ENCODE assay signal across 17 mouse cellular contexts in the genomic region with DNA sequence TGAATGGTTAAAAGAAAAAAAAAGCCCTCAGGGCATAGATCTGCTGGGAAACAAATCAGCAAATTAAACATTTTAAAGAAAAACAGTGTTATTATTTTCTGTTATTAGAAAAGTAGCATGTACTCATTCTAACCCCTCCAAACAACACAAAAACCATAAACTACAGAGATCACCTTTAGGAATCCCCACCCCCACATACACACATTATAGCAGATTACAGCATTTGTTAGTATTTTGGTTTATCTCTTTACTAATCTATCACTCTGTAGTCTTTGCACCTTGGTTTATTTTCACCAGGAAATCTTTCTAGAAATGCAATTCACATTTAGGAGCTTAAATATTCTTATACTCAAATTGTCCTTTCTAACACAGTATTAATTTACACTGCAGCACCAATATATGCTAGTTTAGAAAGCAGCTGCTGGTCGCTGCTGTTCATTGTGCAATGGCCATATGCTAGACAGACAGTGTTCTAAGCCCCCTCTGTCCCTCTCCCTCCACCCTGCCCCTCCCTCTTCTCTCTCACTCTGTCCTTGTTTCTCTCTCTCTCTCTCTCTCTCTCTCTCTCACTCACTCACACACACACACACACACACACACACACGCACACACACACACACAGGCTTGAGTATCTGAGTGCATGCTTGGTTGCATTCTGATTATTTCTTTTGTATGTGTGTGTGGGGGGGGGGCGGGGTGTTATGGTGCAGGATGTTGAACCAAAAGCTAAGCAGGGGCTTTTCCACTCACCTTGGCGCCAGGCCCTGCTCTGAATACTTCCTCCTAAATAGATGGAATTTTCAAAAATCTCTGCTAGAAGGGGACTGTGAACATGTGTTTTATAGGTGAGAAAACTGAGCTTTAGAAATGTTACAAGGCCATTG.
A peak's percentile ranks its signal among the peaks of the same experiment; 100 is the strongest.
DNase-seq lines count a peak whose midpoint lies in the region; ATAC-seq and TF ChIP-seq lines count a peak whose summit lies in the region.
"Had no signal": no experiment of that assay in that cellular context is flagged by ENCODE, and none has a peak within 500 bp of the region (broad histone marks: within the 10 kb centered on the region; RNA-seq: fewer than 3 reads in every experiment).

No protein-coding gene starts in this region.

- peak; percentile 19 for DNase-seq in embryo, embryonic 10.5 days (ENCODE audit: low spot score)
- no peak for DNase-seq in embryo, embryonic 9.5 days (ENCODE audit: extremely low spot score)
- peak; percentile 81 for DNase-seq in brain, embryonic 14.5 days (ENCODE audit: low read depth)
- no peak for DNase-seq in embryonic facial prominence, embryonic 10.5 days (ENCODE audit: low spot score)
- no peak for DNase-seq in frontal cortex, postnatal 14 days (ENCODE audit: low spot score in 2 of 2)
- DNase-seq: cerebellum, adult 9-10 months; gastrocnemius, postnatal 36 days; kidney, adult 9 months; lung, postnatal 10 days; right cerebral cortex, postnatal 25 days had no signal

- no peak for TF ChIP-seq POLR2A in brain, embryonic 14.5 days (IDR thresholded peaks at IDR 0.05; ENCODE audit: borderline replicate concordance, extremely low read depth, insufficient read depth, insufficient read length, poor library complexity, severe bottlenecking)

- ATAC-seq in hindbrain, embryonic 13.5 days (ENCODE audit: low FRiP score): peak; percentile 91
- peak; percentile 74 for ATAC-seq in midbrain, embryonic 15.5 days (replicated peaks)
- ATAC-seq in erythroblast, adult 5-6 weeks (replicated peaks; ENCODE audit: low FRiP score, poor library complexity, severe bottlenecking): no peak
- ATAC-seq: liver, embryonic 12.5 days; Patski had no signal

- H3K4me3 ChIP-seq in hindbrain, embryonic 13.5 days: no peak overlapping the region
- H3K4me3 ChIP-seq in midbrain, embryonic 15.5 days: no peak overlapping the region
- H3K4me3 ChIP-seq in embryonic facial prominence, embryonic 10.5 days: no peak overlapping the region
- H3K4me3 ChIP-seq: embryonic facial prominence, embryonic 13.5 days; heart, embryonic 13.5 days; liver, embryonic 12.5 days had no signal

- H3K36me3 ChIP-seq in hindbrain, embryonic 13.5 days: no peaks in the 10 kb centered on the region
- H3K36me3 ChIP-seq in midbrain, embryonic 15.5 days (replicated peaks): no peaks in the 10 kb centered on the region
- H3K36me3 ChIP-seq in embryonic facial prominence, embryonic 10.5 days (replicated peaks): no peaks in the 10 kb centered on the region
- H3K36me3 ChIP-seq: embryonic facial prominence, embryonic 13.5 days; heart, embryonic 13.5 days; liver, embryonic 12.5 days had no signal

- H3K27ac ChIP-seq in hindbrain, embryonic 13.5 days: peak overlapping the region; percentile 78
- H3K27ac ChIP-seq in midbrain, embryonic 15.5 days: no peak overlapping the region
- no peak overlapping the region for H3K27ac ChIP-seq in embryonic facial prominence, embryonic 10.5 days (replicated peaks)
- H3K27ac ChIP-seq: embryonic facial prominence, embryonic 13.5 days; heart, embryonic 13.5 days; liver, embryonic 12.5 days had no signal

- H3K9ac ChIP-seq in hindbrain, embryonic 13.5 days: no peak overlapping the region
- no peak overlapping the region for H3K9ac ChIP-seq in midbrain, embryonic 15.5 days
- H3K9ac ChIP-seq: embryonic facial prominence, embryonic 13.5 days; heart, embryonic 13.5 days; liver, embryonic 12.5 days had no signal

- H3K9me3 ChIP-seq in hindbrain, embryonic 13.5 days: no peaks in the 10 kb centered on the region
- no peaks in the 10 kb centered on the region for H3K9me3 ChIP-seq in midbrain, embryonic 15.5 days
- H3K9me3 ChIP-seq in embryonic facial prominence, embryonic 10.5 days: no peaks in the 10 kb centered on the region
- H3K9me3 ChIP-seq: embryonic facial prominence, embryonic 13.5 days; heart, embryonic 13.5 days; liver, embryonic 12.5 days had no signal

- no peak overlapping the region for H3K4me2 ChIP-seq in hindbrain, embryonic 13.5 days
- no peak overlapping the region for H3K4me2 ChIP-seq in midbrain, embryonic 15.5 days
- H3K4me2 ChIP-seq: embryonic facial prominence, embryonic 13.5 days; heart, embryonic 13.5 days; liver, embryonic 12.5 days had no signal

- TF ChIP-seq CTCF in brain, embryonic 14.5 days (IDR thresholded peaks at IDR 0.05; ENCODE audit: borderline replicate concordance, extremely low read depth, insufficient read depth, insufficient read length): no peak

- no peaks in the 10 kb centered on the region for H3K27me3 ChIP-seq in hindbrain, embryonic 13.5 days
- no peaks in the 10 kb centered on the region for H3K27me3 ChIP-seq in midbrain, embryonic 15.5 days (replicated peaks)
- peaks cover 5% of the 10 kb centered on the region; the same call in 1 of the 2 replicates for H3K27me3 ChIP-seq in embryonic facial prominence, embryonic 10.5 days (replicated peaks; ENCODE audit: low read depth, poor library complexity, severe bottlenecking)
- H3K27me3 ChIP-seq: embryonic facial prominence, embryonic 13.5 days; heart, embryonic 13.5 days; liver, embryonic 12.5 days had no signal

- whole genome bisulfite sequencing in hindbrain, embryonic 13.5 days: 53% methylated on average over 4 of the region's 4 CpGs
- 43% methylated on average over 4 of the region's 4 CpGs for WGBS in midbrain, embryonic 15.5 days
- WGBS in embryonic facial prominence, embryonic 10.5 days: 62% methylated on average over 4 of the region's 4 CpGs

- H3K4me1 ChIP-seq in hindbrain, embryonic 13.5 days (replicated peaks): no peaks in the 10 kb centered on the region
- no peaks in the 10 kb centered on the region for H3K4me1 ChIP-seq in midbrain, embryonic 15.5 days
- H3K4me1 ChIP-seq in embryonic facial prominence, embryonic 10.5 days: no peaks in the 10 kb centered on the region
- H3K4me1 ChIP-seq: embryonic facial prominence, embryonic 13.5 days; heart, embryonic 13.5 days; liver, embryonic 12.5 days had no signal

Comparison
In these comparisons a context has a peak if more than half of its experiments do, and no peak if none do; other contexts are left out.
1. DNase-seq: peak in embryo, embryonic 10.5 days (single experiment) and brain, embryonic 14.5 days (single experiment); none in embryo, embryonic 9.5 days (single experiment), embryonic facial prominence, embryonic 10.5 days (single experiment) and frontal cortex, postnatal 14 days (0 of 2).